Mouse (Mus musculus) spleen, embryonic (tissue): ENCODE data around the gene Olfr102.

Experiments used
- CTCF ChIA-PET: fragments of 350-600 bp; sonication (Branson Sonifier 250); formaldehyde crosslinking; loops from one replicate; lab custom pipeline; 2022; lab: Charles Lee

Olfr102 gene

DNA sequence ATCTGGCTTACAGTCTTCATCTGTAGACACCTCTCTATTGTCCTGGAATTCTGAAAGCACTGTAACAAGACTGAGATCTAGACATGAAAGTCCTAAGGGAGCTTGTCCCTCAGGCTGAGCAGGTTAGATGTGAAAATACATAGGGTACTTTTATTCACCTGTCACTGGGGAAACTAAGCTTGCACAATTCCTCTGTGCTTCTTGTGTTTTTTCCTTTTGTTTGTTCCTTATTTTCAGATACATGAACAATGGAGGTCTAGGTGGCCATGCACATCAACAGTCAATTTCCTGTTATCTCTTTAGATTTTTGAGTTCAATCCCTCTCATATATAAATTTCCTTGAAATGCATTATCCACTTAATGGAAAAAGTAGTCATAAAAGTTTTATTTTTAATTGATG, at the start of gene Olfr102:
TSS of gene Olfr102 (minus strand) at position 101 of the 400 bp plus-strand sequence.
- CTCF ChIA-PET: no interaction called here

DNA sequence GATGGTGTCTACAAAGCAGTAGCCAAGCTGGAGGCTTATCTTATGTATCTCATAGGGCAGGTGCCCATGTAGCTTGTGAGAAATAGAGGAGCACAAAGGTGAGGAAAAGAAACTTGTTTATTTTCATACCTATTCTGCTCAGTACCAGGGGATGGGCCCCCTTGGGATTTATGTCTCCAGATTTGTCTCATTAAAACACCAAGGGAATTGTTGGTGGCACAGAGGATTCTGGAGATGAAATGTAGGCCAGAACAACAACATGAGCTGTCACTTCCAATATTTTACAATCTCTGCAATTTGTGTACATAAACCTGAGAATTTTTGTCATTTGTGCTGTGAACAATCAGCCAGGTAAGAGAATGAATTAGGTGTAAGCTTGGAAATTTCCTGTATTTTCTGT, 42.4 kb upstream of the Olfr102 start, which contains the start of gene Olfr104-ps:
TSS of gene Olfr104-ps (plus strand) at position 301 of the 400 bp plus-strand sequence.
- CTCF ChIA-PET: no interaction called here

DNA sequence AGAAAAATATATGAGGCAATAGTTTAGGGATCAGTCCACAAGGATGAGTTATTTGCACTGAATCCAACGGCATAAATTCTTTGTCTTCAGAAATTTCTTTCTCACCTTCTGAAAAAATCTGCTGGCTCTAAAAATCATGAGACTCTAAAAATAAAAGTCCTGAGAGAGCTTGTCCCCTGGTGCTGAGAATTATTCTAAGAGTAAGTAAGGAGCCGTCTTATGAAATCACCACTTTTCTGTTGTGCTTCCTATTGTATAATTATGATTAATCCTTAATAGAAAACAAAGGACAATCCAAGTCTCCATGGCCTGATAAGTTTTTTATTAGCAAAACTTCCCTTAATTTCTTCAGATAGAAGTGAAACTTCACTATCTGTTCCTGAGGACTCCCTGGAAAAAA, 22.7 kb upstream of the Olfr102 start, which contains the start of gene Olfr103:
TSS of gene Olfr103 (minus strand) at position 101 of the 400 bp plus-strand sequence.
- CTCF ChIA-PET: no interaction called here

DNA sequence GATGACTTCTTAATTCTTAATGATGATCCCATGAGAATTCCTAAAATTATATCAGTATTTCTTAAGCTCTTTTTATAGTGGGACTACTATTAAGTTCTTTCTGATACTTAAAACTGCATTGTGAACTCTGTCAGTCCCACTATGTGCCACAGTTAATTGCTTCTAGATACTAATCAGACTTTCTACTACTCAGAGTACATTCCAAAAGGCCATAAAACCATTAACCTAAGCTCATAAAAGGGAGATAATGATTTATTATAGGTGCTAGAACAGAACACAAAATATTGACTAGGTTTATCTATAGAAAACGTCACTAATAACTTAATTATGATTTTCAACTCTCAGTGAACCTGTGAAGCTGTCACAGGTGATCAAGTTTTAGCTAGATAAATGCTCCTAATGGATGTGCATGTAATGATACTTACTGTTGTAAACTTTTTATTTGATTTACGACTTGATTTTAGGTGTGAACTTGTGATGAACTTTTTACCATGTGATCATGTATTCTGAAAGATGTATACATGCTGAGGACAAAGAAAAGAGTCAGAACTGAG, 6.6 kb downstream of the Olfr102 start:
- CTCF ChIA-PET: no interaction called here

DNA sequence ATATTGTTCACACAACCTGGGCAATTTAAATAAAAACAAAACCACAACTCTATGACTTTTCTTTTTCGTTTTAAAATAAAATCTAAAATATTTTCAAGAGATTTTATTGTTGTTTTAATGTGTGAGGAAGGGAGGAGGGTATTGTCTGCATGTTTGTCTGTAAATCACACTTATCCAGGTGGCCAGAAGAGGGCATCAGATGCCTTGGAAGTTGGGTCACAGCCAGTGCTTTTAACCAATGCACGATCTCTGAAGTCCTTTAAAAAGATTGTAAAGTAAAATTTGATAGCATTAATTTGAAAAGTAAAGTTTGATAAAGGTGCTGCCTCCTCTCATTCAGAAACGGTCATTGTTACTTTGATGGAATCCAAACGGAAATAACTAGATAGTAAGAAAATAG, 8.4 kb downstream of the Olfr102 start:
- CTCF ChIA-PET: no interaction called here

DNA sequence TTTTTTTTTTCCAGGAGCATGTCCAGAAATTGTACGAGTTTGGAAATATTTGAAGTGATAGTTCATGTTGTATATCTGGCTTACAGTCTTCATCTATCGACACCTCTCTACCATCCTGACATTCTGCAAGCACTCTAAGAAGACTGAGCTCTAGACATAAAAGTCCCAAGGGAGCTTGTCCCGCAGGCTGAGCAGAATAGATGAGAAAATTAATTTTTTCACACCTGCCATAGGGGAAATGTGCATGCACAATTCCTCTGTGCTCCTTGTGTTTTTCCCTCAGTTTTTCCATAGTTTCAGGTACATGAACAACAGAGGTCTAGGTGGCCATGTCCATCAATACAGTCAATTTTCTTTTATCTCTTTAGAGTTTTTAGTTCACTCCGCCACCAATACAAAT, 12.6 kb downstream of the Olfr102 start, which contains the start of gene Olfr101:
TSS of gene Olfr101 (minus strand) at position 101 of the 400 bp plus-strand sequence.
- CTCF ChIA-PET: no interaction called here

DNA sequence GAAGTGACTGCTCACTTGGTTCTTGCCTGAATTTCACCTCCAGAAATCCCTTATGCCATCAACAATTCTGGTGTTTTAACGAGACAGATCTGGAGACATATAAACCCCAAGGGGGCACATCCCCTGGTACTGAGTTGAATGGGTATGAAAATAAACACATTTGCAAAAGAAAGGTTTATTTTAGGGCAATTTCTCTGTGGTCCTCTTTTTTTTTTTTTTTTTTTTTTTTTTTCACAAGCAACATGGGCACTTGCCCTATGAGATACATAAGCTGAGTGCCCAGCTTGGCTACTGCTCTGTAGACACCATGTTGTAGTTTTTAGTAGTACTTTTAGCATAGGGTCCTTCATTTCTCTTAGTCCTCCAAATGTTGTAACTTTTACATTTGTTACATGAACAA, 33.5 kb downstream of the Olfr102 start, which contains the start of gene Olfr99:
TSS of gene Olfr99 (minus strand) at position 101 of the 400 bp plus-strand sequence.
- CTCF ChIA-PET: no interaction called here

DNA sequence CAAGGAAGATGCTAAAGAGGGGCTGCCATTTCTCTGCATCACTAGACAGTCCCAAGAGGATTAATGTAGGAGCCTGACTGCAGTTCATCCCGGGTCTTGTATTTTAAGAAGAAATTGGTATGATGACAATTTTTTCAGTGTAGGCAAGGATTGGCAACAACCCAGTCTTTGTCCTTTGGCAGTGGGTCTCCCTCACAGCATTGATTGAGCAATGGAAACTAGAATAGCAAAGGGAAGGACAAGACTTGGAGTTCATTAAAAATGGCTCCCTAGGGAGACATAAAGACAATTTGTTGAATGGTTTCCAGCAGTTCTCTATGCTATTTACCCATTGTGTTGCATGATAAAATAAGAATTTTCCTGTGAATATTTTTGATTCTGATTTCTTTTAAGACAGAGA, 36.5 kb downstream of the Olfr102 start:
- CTCF ChIA-PET: no interaction called here

DNA sequence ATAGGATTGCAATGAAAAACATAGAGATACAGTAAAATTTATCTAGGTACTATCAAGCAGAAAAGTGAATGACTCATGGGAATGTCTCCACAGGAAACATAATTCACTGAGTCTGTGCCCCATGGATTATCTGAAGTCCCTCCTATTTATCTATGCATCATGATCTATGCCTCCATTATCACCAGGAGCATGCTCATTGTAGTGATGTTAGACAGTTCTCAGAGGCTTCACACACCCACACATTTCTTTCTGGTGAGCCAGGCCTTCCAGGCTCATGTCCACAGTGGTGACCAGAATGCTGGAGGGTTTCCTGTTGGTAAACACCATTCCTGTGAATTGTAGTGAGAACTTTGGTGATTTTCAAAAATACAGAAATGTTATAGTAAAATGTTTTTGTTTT, 40.3 kb downstream of the Olfr102 start:
- CTCF ChIA-PET: no interaction called here

DNA sequence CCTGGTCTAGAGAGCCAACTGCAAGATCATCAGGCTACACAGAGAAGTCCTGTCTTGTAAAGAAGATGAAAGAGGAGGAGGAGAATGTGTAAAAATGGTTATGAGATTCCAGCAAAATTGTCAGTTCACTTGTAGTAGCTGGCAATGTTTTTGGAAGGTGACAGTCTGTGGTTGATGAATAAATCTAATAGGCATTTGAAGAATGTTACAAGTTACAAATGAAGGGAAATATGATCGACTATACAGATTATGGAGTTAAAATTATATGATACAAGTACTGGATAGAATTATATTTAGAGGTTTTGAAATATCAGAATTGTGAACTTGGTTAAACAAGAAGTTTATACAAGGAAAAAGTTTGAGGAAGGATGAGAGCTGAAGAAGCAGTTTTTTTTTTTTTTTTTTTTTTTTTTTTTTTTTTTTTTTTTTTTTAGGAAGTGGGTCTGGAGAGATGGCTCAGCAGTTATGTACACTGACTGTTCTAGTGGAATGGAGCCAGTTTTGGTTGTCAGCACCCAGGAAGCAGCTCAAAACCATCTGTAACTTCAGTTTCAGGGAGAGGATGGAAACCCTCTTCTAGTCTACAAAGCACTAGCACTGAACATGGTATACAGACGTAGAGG, 41.1 kb downstream of the Olfr102 start:
- CTCF ChIA-PET: no interaction called here

DNA sequence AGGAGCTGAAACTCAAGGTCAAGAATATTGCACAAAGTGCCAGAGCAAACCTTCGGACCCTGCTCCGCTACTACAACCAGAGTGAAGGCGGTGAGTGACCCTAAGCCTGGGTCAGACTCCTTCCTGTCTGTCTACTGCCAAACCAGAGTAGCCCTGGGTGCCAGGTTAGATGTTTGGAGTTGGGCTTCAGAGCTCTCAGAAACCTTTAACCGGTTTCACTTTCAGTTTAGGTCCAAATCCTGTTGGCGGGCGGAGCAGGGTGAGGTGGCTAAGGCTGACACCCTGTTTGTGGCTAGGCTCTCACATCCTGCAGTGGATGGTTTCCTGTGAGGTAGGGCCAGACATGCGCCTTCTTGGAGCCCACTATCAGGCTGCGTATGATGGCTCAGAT, 46.2 kb downstream of the Olfr102 start:
- CTCF ChIA-PET: no interaction called here

DNA sequence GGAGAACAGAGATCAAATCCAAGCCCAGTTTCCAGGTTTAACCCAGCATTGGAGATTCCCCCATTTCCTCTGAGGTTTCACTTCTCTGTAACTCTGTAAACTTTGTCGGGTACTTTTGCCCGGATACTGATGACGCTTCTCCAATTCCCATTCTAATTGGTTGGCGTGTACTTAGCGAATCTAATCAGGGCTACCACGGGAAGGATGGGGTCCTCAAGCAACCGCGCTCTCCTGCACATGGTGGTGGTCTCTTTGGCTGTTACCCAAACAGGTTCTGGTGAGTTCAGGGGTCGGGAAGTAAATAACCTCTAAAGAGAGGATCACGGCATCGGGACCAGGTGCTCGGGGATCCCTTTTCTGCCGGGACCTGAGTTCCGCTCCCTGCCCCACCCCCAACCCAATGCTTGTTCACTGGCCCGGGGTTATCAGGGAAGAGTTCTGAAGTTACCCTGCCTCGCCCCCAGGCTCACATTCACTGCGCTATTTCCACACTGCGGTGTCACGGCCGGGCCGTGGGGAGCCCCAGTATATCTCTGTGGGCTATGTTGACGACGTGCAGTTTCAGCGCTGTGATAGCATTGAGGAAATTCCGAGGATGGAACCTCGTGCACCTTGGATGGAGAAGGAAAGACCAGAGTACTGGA, 46.7 kb downstream of the Olfr102 start, which contains the start of gene H2-M3:
TSS of gene H2-M3 (plus strand) at position 163 of the 644 bp plus-strand sequence.
- CTCF ChIA-PET: no interaction called here

DNA sequence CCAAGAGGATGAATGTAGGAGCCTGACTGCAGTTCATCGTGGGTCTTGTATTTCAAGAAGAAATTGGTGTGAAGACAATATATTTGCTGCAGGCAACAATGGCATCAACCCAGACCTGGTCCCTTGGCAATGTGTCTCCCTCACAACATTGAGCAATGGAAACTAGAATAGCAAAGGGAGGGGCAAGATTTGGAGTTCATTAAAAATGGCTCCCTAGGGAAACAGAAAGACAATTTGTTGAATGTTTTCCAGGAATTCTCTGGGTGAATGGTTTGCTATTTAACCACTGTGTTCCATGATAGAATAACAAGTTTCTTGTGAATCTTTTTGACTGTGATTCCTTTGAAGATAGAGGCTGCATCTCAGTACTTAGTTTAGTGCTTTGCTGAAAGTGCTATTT, 53.2 kb downstream of the Olfr102 start, which contains the start of gene Olfr98:
TSS of gene Olfr98 (minus strand) at position 124 of the 400 bp plus-strand sequence.
- CTCF ChIA-PET: no interaction called here
